In the genomic region with DNA sequence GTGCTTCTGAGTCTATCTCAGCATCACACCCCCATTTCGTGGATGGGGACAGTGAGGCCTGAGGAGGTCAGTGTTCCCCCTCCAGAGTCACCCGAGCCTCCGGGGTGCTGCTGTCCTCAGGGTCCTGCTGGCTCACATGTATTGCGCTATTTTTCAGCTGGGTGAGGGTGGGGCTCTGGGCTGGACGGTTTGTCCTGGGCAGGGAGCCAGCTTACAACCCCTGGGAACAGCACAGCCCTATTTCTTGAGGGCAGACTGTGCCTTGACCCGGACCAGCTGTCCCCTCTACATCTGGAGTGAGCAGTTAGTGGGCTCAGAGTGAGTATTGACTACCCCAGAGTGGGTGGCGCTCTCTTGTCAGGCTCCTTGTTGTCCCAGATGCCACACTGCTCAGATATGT, we compare ENCODE assay signal across 11 mouse cellular contexts. TPM values are rescaled to one million over a fixed set of nuclear protein-coding genes. Genes with fewer than 3 reads are reported as not detected.
DNase-seq lines count a peak whose midpoint lies in the region; ATAC-seq lines count a peak whose summit lies in the region.
"Had no signal": no experiment of that assay in that cellular context is flagged by ENCODE, and none has a peak within 500 bp of the region (broad histone marks: within the 10 kb centered on the region; RNA-seq: fewer than 3 reads in every experiment).

No protein-coding gene starts in this region.

- no peaks in the 10 kb centered on the region for H3K9me3 ChIP-seq in heart, embryonic 11.5 days (replicated peaks; ENCODE audit: control insufficient read depth, low read length)
- H3K9me3 ChIP-seq: megakaryocyte, embryonic 14.5 days had no signal

- H3K36me3 ChIP-seq in heart, embryonic 11.5 days (ENCODE audit: control insufficient read depth, insufficient read depth, low read length) = no peaks in the 10 kb centered on the region

- peak; percentile 83 to 91 for DNase-seq in heart, adult 18-20 months
- peak; percentile 75 for DNase-seq in adrenal gland, postnatal 10 days
- DNase-seq in heart, postnatal 14 days = peak; percentile 77 to 84
- DNase-seq in lung, postnatal 25 days (ENCODE audit: low spot score) = peak; percentile 75
- DNase-seq in layer of hippocampus, adult 9-10 months (ENCODE audit: low spot score) = no peak
- DNase-seq in cerebellum, adult 8-10 months = no peak
- no peak for DNase-seq in Muller cell, postnatal 12 days (ENCODE audit: inconsistent ontology term)
- DNase-seq: forebrain, postnatal 0 days had no signal

- H3K4me3 ChIP-seq in heart, embryonic 11.5 days (ENCODE audit: low read depth, low read length) = no peak overlapping the region
- H3K4me3 ChIP-seq: megakaryocyte, embryonic 14.5 days had no signal

- WGBS in heart, embryonic 11.5 days (ENCODE audit: insufficient replicate concordance) = 63% methylated on average over 7 of the region's 7 CpGs

- no peak overlapping the region for H3K4me2 ChIP-seq in heart, embryonic 11.5 days

- no peaks in the 10 kb centered on the region for H3K27me3 ChIP-seq in heart, embryonic 11.5 days (ENCODE audit: control insufficient read depth, insufficient read depth, low read length)

- no peak overlapping the region for H3K27ac ChIP-seq in heart, embryonic 11.5 days (ENCODE audit: low read depth, low read length)

- no peak for ATAC-seq in heart, embryonic 11.5 days (replicated peaks; ENCODE audit: insufficient number of reproducible peaks, low FRiP score, low TSS enrichment)
- ATAC-seq: forebrain, postnatal 0 days had no signal

- no peak overlapping the region for H3K9ac ChIP-seq in heart, embryonic 11.5 days (ENCODE audit: low read depth, low read length)
- H3K9ac ChIP-seq: forebrain, postnatal 0 days had no signal

- H3K4me1 ChIP-seq in heart, embryonic 11.5 days (ENCODE audit: control insufficient read depth, insufficient read depth, low read length) = peaks cover 4% of the 10 kb centered on the region; the same call in 1 of the 2 replicates

- intact Hi-C loops in heart, postnatal 14 days (cut with DNase I) = no loop called here

RNA-seq across cellular contexts. Expression of a gene that starts 37.9 kb away (rescaled TPM):
- total RNA-seq in heart, adult 18-20 months (2021) = 1 to 10 TPM; 5.1 to 5.4 TPM
- 0.37 and 0.57 TPM in 2 replicates for polyA plus RNA-seq in heart, embryonic 11.5 days (2014; fragmentation: Nextera tagmentation; extraction: Ambion mirVana)
- total RNA-seq in adrenal gland, postnatal 10 days (2021) = 1 to 10 TPM; 2.6 to 3.3 TPM
- 1 to 10 TPM; 7.0 to 7.4 TPM for total RNA-seq in heart, postnatal 14 days (2021)
- total RNA-seq: common myeloid progenitor, adult 5-6 weeks had no signal

RNA-seq across cellular contexts. Expression of a gene that starts 44.9 kb away (rescaled TPM):
- 100 to 1,000 TPM; 247 to 266 TPM for total RNA-seq in heart, adult 18-20 months (2021)
- 129 and 130 TPM in 2 replicates for polyA plus RNA-seq in heart, embryonic 11.5 days (2014; fragmentation: Nextera tagmentation; extraction: Ambion mirVana)
- total RNA-seq in adrenal gland, postnatal 10 days (2021) = 10 to 100 TPM; 77.2 to 80.0 TPM
- total RNA-seq in heart, postnatal 14 days (2021) = 100 to 1,000 TPM; 181 to 209 TPM

Comparison
In these comparisons a context has a peak if more than half of its experiments do, and no peak if none do; other contexts are left out.
1. DNase-seq: peak in heart, adult 18-20 months (2 of 2), adrenal gland, postnatal 10 days (single experiment), heart, postnatal 14 days (2 of 2) and lung, postnatal 25 days (single experiment); none in layer of hippocampus, adult 9-10 months (single experiment), cerebellum, adult 8-10 months (single experiment) and Muller cell, postnatal 12 days (single experiment).